Mouse (Mus musculus): ENCODE results near the gene Map2.

GRCm38 (mm10) chr1:66299376-66299775, 124.3 kb downstream of the Map2 start:
- no peak for TF ChIP-seq POLR2A (IDR thresholded peaks at IDR 0.05; ENCODE audit: borderline replicate concordance, low read depth, low read length)
- no peak for TF ChIP-seq CTCF (IDR thresholded peaks at IDR 0.05; ENCODE audit: low read depth, low read length)

All from bone marrow macrophage, adult 2 months (primary cell).